Mouse (Mus musculus) MEL (cell line): ENCODE measurements around the gene Ttc16. TPM values are rescaled to one million over a fixed set of nuclear protein-coding genes. Genes with fewer than 3 reads are reported as not detected.

Experiments used
- DNase-seq: peaks from one replicate; pipeline ENCODE4 v3.0.0; 2011; ENCODE audit warnings: low read depth, low spot score
- H3K27ac ChIP-seq: 2 replicates; pipeline ENCODE4 v1.5.1; 2012; ENCODE audit warnings: low read depth, mild to moderate bottlenecking, control low read depth, low read length, moderate library complexity; ENCODE audit not compliant: control insufficient read depth
- H3K27me3 ChIP-seq, 2 experiments: fragments of 150-350 bp in 1 of 2; sonication (generic) in 1 of 2; 2 replicates each; pipeline ENCODE4 v1.6.1; 2012; ENCODE audit warnings: low read length in 2 of 2, mild to moderate bottlenecking in 2 of 2, improper control_type of control experiment in 1 of 2, moderate library complexity in 1 of 2; ENCODE audit not compliant: insufficient read depth in 2 of 2, control insufficient read depth in 1 of 2
- H3K36me3 ChIP-seq, 2 experiments: 2 replicates each; pipeline ENCODE4 v1.6.1; 2012 to 2014; ENCODE audit warnings: low read length in 2 of 2, improper control_type of control experiment in 1 of 2, inconsistent platforms in 1 of 2, mild to moderate bottlenecking in 1 of 2; ENCODE audit not compliant: insufficient read depth in 2 of 2, control insufficient read depth in 1 of 2
- H3K4me1 ChIP-seq, 2 experiments: fragments of 150-350 bp in 1 of 2; sonication (generic) in 1 of 2; 2 replicates each; pipeline ENCODE4 v1.6.1; 2012; ENCODE audit warnings: low read length in 2 of 2, improper control_type of control experiment in 1 of 2, mild to moderate bottlenecking in 1 of 2; ENCODE audit not compliant: insufficient read depth in 2 of 2, control insufficient read depth in 1 of 2
- H3K4me3 ChIP-seq, 2 experiments: fragments of 150-350 bp in 1 of 2; sonication (generic) in 1 of 2; 2 replicates each; pipeline ENCODE4 v1.5.1; 2012; ENCODE audit warnings: low read depth in 2 of 2, low read length in 2 of 2, mild to moderate bottlenecking in 2 of 2, moderate library complexity in 2 of 2, control low read depth in 1 of 2, improper control_type of control experiment in 1 of 2; ENCODE audit not compliant: control insufficient read depth in 1 of 2, insufficient read depth in 1 of 2
- H3K79me2 ChIP-seq: 2 replicates; pipeline ENCODE4 v1.6.1; 2012; ENCODE audit warnings: mild to moderate bottlenecking, low read length, moderate library complexity; ENCODE audit not compliant: control insufficient read depth, poor library complexity, insufficient read depth
- H3K9ac ChIP-seq: 2 replicates; pipeline ENCODE4 v1.6.1; 2012; ENCODE audit warnings: low read depth, mild to moderate bottlenecking, control low read depth, low read length, moderate library complexity; ENCODE audit not compliant: control insufficient read depth, poor library complexity, severe bottlenecking
- H3K9me3 ChIP-seq: fragments of 150-350 bp; sonication (generic); replicated peaks from 2 replicates; pipeline ENCODE4 v1.6.1; 2012; ENCODE audit warnings: mild to moderate bottlenecking, low read length, improper control_type of control experiment, moderate library complexity; ENCODE audit not compliant: insufficient read depth
- BHLHE40 ChIP-seq: IDR thresholded peaks from 2 replicates; pipeline ENCODE4 v1.6.1; 2012; ENCODE audit warnings: low read depth, mild to moderate bottlenecking, inconsistent platforms, low read length, improper control_type of control experiment, borderline replicate concordance
- CHD1 ChIP-seq: IDR thresholded peaks from 2 replicates; pipeline ENCODE4 v1.6.1; 2012; ENCODE audit warnings: low read depth, mild to moderate bottlenecking, inconsistent platforms, low read length, improper control_type of control experiment
- CHD2 ChIP-seq: IDR thresholded peaks from 2 replicates; pipeline ENCODE4 v1.6.1; 2011; ENCODE audit warnings: low read length, improper control_type of control experiment
- CTCF ChIP-seq, 3 experiments: IDR thresholded peaks in 2 of 3; conservative IDR thresholded peaks in 1 of 3; 2 replicates each; pipeline ENCODE4 v1.5.1; 2011 to 2012; ENCODE audit warnings: low read length in 3 of 3, low read depth in 2 of 3, mild to moderate bottlenecking in 2 of 3, improper control_type of control experiment in 1 of 3, inconsistent platforms in 1 of 3, mixed read lengths in 1 of 3, moderate library complexity in 1 of 3; ENCODE audit not compliant: control insufficient read depth in 1 of 3, insufficient read depth in 1 of 3, poor library complexity in 1 of 3, severe bottlenecking in 1 of 3
- E2F4 ChIP-seq: IDR thresholded peaks from 2 replicates; pipeline ENCODE4 v1.6.1; 2011; ENCODE audit warnings: low read depth, low read length, improper control_type of control experiment, borderline replicate concordance
- ELF1 ChIP-seq: IDR thresholded peaks from 2 replicates; pipeline ENCODE4 v1.6.1; 2014; ENCODE audit warnings: low read depth, mild to moderate bottlenecking, inconsistent platforms, low read length, improper control_type of control experiment, moderate library complexity
- EP300 ChIP-seq, 2 experiments: IDR thresholded peaks; 2 replicates each; pipeline ENCODE4 v1.6.1; 2011; ENCODE audit warnings: improper control_type of control experiment in 2 of 2, low read length in 2 of 2, low read depth in 1 of 2, mild to moderate bottlenecking in 1 of 2
- GABPA ChIP-seq: IDR thresholded peaks from 2 replicates; pipeline ENCODE4 v1.6.1; 2012; ENCODE audit warnings: low read depth, mild to moderate bottlenecking, inconsistent platforms, low read length, improper control_type of control experiment, moderate library complexity
- HCFC1 ChIP-seq: IDR thresholded peaks from 2 replicates; pipeline ENCODE4 v1.6.1; 2012; ENCODE audit warnings: low read depth, mild to moderate bottlenecking, inconsistent platforms, low read length, improper control_type of control experiment, moderate library complexity
- KAT2A ChIP-seq: conservative IDR thresholded peaks from 2 replicates; pipeline ENCODE4 v1.6.1; 2012; ENCODE audit warnings: low read depth, low read length, improper control_type of control experiment, inconsistent platforms
- MAX ChIP-seq: IDR thresholded peaks from 2 replicates; pipeline ENCODE4 v1.6.1; 2011; ENCODE audit warnings: low read length, improper control_type of control experiment
- MAZ ChIP-seq: IDR thresholded peaks from 2 replicates; pipeline ENCODE4 v1.6.1; 2012; ENCODE audit warnings: low read depth, mild to moderate bottlenecking, inconsistent platforms, low read length, improper control_type of control experiment
- MXI1 ChIP-seq: IDR thresholded peaks from 2 replicates; pipeline ENCODE4 v1.6.1; 2011; ENCODE audit warnings: mild to moderate bottlenecking, low read depth, low read length, improper control_type of control experiment
- MYB ChIP-seq: IDR thresholded peaks from 2 replicates; pipeline ENCODE4 v1.6.1; 2011; ENCODE audit warnings: mild to moderate bottlenecking, low read depth, low read length, improper control_type of control experiment
- NELFE ChIP-seq: IDR thresholded peaks from 2 replicates; pipeline ENCODE4 v1.6.1; 2011; ENCODE audit warnings: low read depth, low read length, improper control_type of control experiment
- NRF1 ChIP-seq: IDR thresholded peaks from 2 replicates; pipeline ENCODE4 v1.6.1; 2014; ENCODE audit warnings: low read depth, mild to moderate bottlenecking, inconsistent platforms, low read length, improper control_type of control experiment, moderate library complexity; ENCODE audit not compliant: poor library complexity, insufficient read depth, severe bottlenecking
- POLR2A ChIP-seq, 2 experiments: IDR thresholded peaks; 2 replicates each; pipeline ENCODE4 v1.6.1; 2011 to 2012; ENCODE audit warnings: low read length in 2 of 2, mild to moderate bottlenecking in 2 of 2, control low read depth in 1 of 2, improper control_type of control experiment in 1 of 2, low read depth in 1 of 2, moderate library complexity in 1 of 2; ENCODE audit not compliant: control insufficient read depth in 1 of 2, insufficient read depth in 1 of 2, poor library complexity in 1 of 2
- POLR2AphosphoS2 ChIP-seq: IDR thresholded peaks from 2 replicates; pipeline ENCODE4 v1.6.1; 2011; ENCODE audit warnings: low read length, improper control_type of control experiment
- POLR2AphosphoS5 ChIP-seq: IDR thresholded peaks from 2 replicates; pipeline ENCODE4 v1.6.1; 2012; ENCODE audit warnings: low read depth, borderline replicate concordance, mild to moderate bottlenecking, inconsistent platforms, low read length, moderate library complexity, mixed read lengths
- RAD21 ChIP-seq: IDR thresholded peaks from 2 replicates; pipeline ENCODE4 v1.6.1; 2011; ENCODE audit warnings: mild to moderate bottlenecking, low read depth, low read length, improper control_type of control experiment
- RCOR1 ChIP-seq: IDR thresholded peaks from 2 replicates; pipeline ENCODE4 v1.6.1; 2012; ENCODE audit warnings: low read depth, mild to moderate bottlenecking, inconsistent platforms, low read length, improper control_type of control experiment
- SIN3A ChIP-seq: IDR thresholded peaks from 2 replicates; pipeline ENCODE4 v1.6.1; 2012; ENCODE audit warnings: low read length, improper control_type of control experiment, inconsistent platforms
- TAL1 ChIP-seq: IDR thresholded peaks from 2 replicates; pipeline ENCODE4 v1.6.1; 2012; ENCODE audit warnings: mild to moderate bottlenecking, inconsistent platforms, low read length, moderate library complexity, mixed read lengths
- TBP ChIP-seq: IDR thresholded peaks from 2 replicates; pipeline ENCODE4 v1.8.0; 2011; ENCODE audit warnings: low read depth, low read length, improper control_type of control experiment
- TCF12 ChIP-seq: IDR thresholded peaks from 2 replicates; pipeline ENCODE4 v1.6.1; 2014; ENCODE audit warnings: low read depth, mild to moderate bottlenecking, inconsistent platforms, low read length, improper control_type of control experiment, moderate library complexity
- UBTF ChIP-seq: IDR thresholded peaks from 2 replicates; pipeline ENCODE4 v1.6.1; 2012; ENCODE audit warnings: low read depth, mild to moderate bottlenecking, inconsistent platforms, low read length, improper control_type of control experiment, moderate library complexity, borderline replicate concordance; ENCODE audit not compliant: insufficient read depth
- USF2 ChIP-seq, 2 experiments: IDR thresholded peaks; 2 replicates each; pipeline ENCODE4 v1.6.1; 2011 to 2012; ENCODE audit warnings: improper control_type of control experiment in 2 of 2, low read length in 2 of 2, borderline replicate concordance in 1 of 2, inconsistent platforms in 1 of 2, low read depth in 1 of 2, mild to moderate bottlenecking in 1 of 2; ENCODE audit not compliant: insufficient read depth in 1 of 2
- ZC3H11A ChIP-seq: IDR thresholded peaks from 2 replicates; pipeline ENCODE4 v1.6.1; 2012; ENCODE audit warnings: low read depth, mild to moderate bottlenecking, inconsistent platforms, low read length, improper control_type of control experiment
- ZMIZ1 ChIP-seq: IDR thresholded peaks from 2 replicates; pipeline ENCODE4 v1.6.1; 2012; ENCODE audit warnings: low read depth, mild to moderate bottlenecking, inconsistent platforms, low read length, improper control_type of control experiment, moderate library complexity
- ZNF384 ChIP-seq: IDR thresholded peaks from 2 replicates; pipeline ENCODE4 v1.6.1; 2012; ENCODE audit warnings: low read depth, mild to moderate bottlenecking, inconsistent platforms, low read length, improper control_type of control experiment
- polyA plus RNA-seq, 2 experiments: library from polyadenylated mRNA; stranded (reverse) in 1 of 2; unstranded in 1 of 2; fragments of >175 nt in 1 of 2; fragments of >200 nt in 1 of 2; gene quantifications; 2 replicates each; pipeline versions ENCODE4 v1.2.1 to v1.2.4; 2012; ENCODE audit warnings: low replicate concordance in 2 of 2, low read depth in 1 of 2; ENCODE audit not compliant: insufficient read length in 2 of 2, insufficient read depth in 1 of 2, missing spikeins in 1 of 2
- total RNA-seq: library from RNA; depleted of rRNA; stranded (reverse); fragments of 300-350 nt; gene quantifications from 2 replicates; pipeline ENCODE4 v1.2.3, GENCODE M21; 2012

The Ttc16 gene
- total and polyA plus RNA-seq, 3 experiments, result 0.35 to 0.69 TPM; not detected in 1

DNA sequence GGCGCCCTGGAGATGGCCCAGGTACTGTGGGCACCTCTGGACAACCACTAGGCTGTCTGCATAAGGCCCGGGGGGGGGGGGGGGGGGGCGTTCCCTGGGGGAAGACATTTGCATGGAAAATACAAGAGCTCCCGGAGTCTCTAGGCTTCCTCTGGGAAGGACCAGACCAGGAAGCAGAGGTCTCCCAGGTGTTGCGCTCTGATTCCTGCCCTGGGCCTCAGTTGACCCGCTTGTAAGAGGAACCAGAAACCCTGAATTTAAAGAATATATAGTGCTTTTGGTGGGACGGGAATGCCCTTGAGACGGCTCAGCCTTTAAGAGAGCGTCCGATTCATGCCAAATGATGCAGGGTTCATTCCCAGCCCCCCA is 23.8 kb downstream of the Ttc16 start:
- Histone ChIP-seq H3K4me3 (no peak overlapping the region), H3K9ac (no peak overlapping the region)
- no peak for DNase-seq
- TF ChIP-seq NELFE, result no peak
- no peak for TF ChIP-seq RAD21
- no peak for TF ChIP-seq EP300 (IDR thresholded peaks at IDR 0.05; ENCODE audit: low read depth in 1 of 2, low read length in 2 of 2)
- TF ChIP-seq KAT2A, result no peak
- TF ChIP-seq CTCF (IDR thresholded peaks at IDR 0.05 in 2 of 3, conservative IDR thresholded peaks at IDR 0.05 in 1 of 3; ENCODE audit: control insufficient read depth in 1 of 3, insufficient read depth in 1 of 3, low read depth in 2 of 3, low read length in 3 of 3, poor library complexity in 1 of 3, severe bottlenecking in 1 of 3), result no peak
- TF ChIP-seq ELF1, result no peak
- TF ChIP-seq MYB, result no peak
- no peak for TF ChIP-seq GABPA
- no peak for TF ChIP-seq POLR2AphosphoS2
- no peak for TF ChIP-seq ZNF384
- no peak for TF ChIP-seq USF2 (IDR thresholded peaks at IDR 0.05; ENCODE audit: borderline replicate concordance in 1 of 2, insufficient read depth in 1 of 2, low read depth in 1 of 2, low read length in 2 of 2)
- TF ChIP-seq NRF1, result no peak
- TF ChIP-seq CHD1, result no peak
- no peak for TF ChIP-seq ZC3H11A
- TF ChIP-seq RCOR1, result no peak
- no peak for TF ChIP-seq TCF12
- TF ChIP-seq MAX, result no peak
- TF ChIP-seq POLR2A (IDR thresholded peaks at IDR 0.05; ENCODE audit: control insufficient read depth in 1 of 2, insufficient read depth in 1 of 2, low read depth in 1 of 2, low read length in 2 of 2, poor library complexity in 1 of 2), result no peak
- TF ChIP-seq MXI1, result no peak
- TF ChIP-seq SIN3A, result no peak
- TF ChIP-seq, all 39 proteins: peak for 0
- Histone ChIP-seq H3K27me3 (no peaks in the 10 kb centered on the region), H3K79me2 (no peaks in the 10 kb centered on the region), H3K9me3 (no peaks in the 10 kb centered on the region), H3K27ac (no peak overlapping the region), H3K36me3 (peaks cover 0 to under 1% of the 10 kb centered on the region in 2 experiments; a peak in 1 of 4 replicates), H3K4me1 (no peaks in the 10 kb centered on the region)

DNA sequence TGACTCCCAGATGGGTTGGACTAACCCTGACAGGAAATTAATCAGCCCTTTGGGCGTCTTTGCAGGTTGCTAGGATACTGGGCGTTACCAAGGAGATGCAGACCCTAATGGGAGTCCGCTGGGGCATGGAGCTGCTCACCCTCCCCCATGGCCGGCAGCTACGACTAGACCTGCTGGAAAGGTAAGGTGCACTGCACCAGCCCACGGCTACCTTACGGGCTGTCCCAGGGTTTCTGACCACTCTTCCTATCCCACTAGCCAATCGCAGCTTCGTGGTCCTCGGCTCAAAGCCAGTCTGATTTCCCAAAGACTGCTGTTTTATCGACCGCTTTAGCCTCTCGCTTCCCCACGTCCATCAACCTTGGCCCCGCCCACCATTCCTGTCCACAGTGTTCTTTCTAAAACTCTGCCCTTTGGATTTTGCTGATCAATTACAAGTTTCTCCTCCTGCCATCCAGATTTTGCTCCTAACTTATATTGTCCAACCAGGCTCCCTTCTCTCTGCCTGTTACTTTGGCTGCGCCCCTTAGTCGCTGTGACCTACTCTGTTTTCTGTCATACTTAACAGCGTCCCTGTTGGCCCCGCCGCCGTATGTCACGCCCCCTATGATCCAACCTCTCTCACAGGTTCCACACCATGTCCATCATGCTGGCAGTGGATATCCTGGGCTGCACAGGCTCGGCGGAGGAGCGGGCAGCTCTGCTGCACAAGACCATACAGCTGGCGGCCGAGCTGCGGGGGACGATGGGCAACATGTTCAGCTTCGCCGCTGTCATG is 24.4 kb downstream of the Ttc16 start:
- DNase-seq, result no peak
- Histone ChIP-seq H3K4me1 (no peaks in the 10 kb centered on the region), H3K9me3 (no peaks in the 10 kb centered on the region), H3K27me3 (no peaks in the 10 kb centered on the region), H3K4me3 (no peak overlapping the region), H3K9ac (no peak overlapping the region), H3K36me3 (no peaks in the 10 kb centered on the region), H3K79me2 (no peaks in the 10 kb centered on the region), H3K27ac (no peak overlapping the region)
- TF ChIP-seq HCFC1, result no peak
- no peak for TF ChIP-seq ZMIZ1
- TF ChIP-seq TAL1, result no peak
- no peak for TF ChIP-seq POLR2AphosphoS2
- TF ChIP-seq ELF1, result no peak
- TF ChIP-seq MAZ, result no peak
- no peak for TF ChIP-seq UBTF
- TF ChIP-seq CHD2, result no peak
- TF ChIP-seq POLR2AphosphoS5, result no peak
- no peak for TF ChIP-seq USF2 (IDR thresholded peaks at IDR 0.05; ENCODE audit: borderline replicate concordance in 1 of 2, insufficient read depth in 1 of 2, low read depth in 1 of 2, low read length in 2 of 2)
- TF ChIP-seq KAT2A, result no peak
- TF ChIP-seq E2F4, result no peak
- no peak for TF ChIP-seq RAD21
- no peak for TF ChIP-seq NELFE
- no peak for TF ChIP-seq CHD1
- no peak for TF ChIP-seq BHLHE40
- no peak for TF ChIP-seq TBP
- TF ChIP-seq GABPA, result no peak
